Mouse (Mus musculus): ENCODE measurements around the gene Olfr1416. TPM values are rescaled to one million over a fixed set of nuclear protein-coding genes. Genes with fewer than 3 reads are reported as not detected.

The Olfr1416 gene
- not detected for total RNA-seq (2023)

GRCm38 (mm10) chr1:92485013-92485412 lies at the start of gene Olfr1416:
Gene Olfr1416 (minus strand): TSS chr1:92485113.

GRCm38 (mm10) chr1:92518561-92518960 lies 33.6 kb upstream of the Olfr1416 start, which contains the start of gene Olfr1414:
Gene Olfr1414 (minus strand): TSS chr1:92518661.

GRCm38 (mm10) chr1:92496001-92496400 lies 11.1 kb upstream of the Olfr1416 start, which contains the start of gene Olfr1415:
Gene Olfr1415 (minus strand): TSS chr1:92496101.

GRCm38 (mm10) chr1:92473165-92474041 lies 11.5 kb downstream of the Olfr1416 start, which contains the start of gene Ndufa10:
Gene Ndufa10 (minus strand): TSS chr1:92473860.

Other genes starting within 250 kb of the Olfr1416 start
- 10 to 100 TPM; 61.1 to 68.7 TPM for gene Ndufa10, start 11.3 kb downstream of the Olfr1416 start, total RNA-seq (2023)
- gene Olfr1415, start 11.0 kb upstream of the Olfr1416 start, total RNA-seq (2023) = not detected
- gene Olfr1414, start 33.5 kb upstream of the Olfr1416 start, total RNA-seq (2023) = not detected
- gene Olfr1413, start 86.2 kb upstream of the Olfr1416 start, total RNA-seq (2023) = not detected
- gene Olfr1412, start 100.7 kb upstream of the Olfr1416 start, total RNA-seq (2023) = not detected
- not detected for gene Olfr1411, start 109.3 kb upstream of the Olfr1416 start, total RNA-seq (2023)
- gene Olfr1410, start 120.7 kb upstream of the Olfr1416 start, total RNA-seq (2023) = not detected
- gene Olfr12, start 132.7 kb upstream of the Olfr1416 start, total RNA-seq (2023) = not detected
- gene Cops9, start 156.9 kb upstream of the Olfr1416 start, total RNA-seq (2023) = 100 to 1,000 TPM; 116 to 117 TPM
- gene Otos, start 163.7 kb upstream of the Olfr1416 start, total RNA-seq (2023) = 1 to 10 TPM; 7.4 to 8.7 TPM